ENCODE assay signal across 9 mouse cellular contexts in genomic region chr12:13129677-13130082, GRCm38 (mm10).
A peak's percentile ranks its signal among the peaks of the same experiment; 100 is the strongest.
DNase-seq lines count a peak whose midpoint lies in the region; ATAC-seq lines count a peak whose summit lies in the region.
"Had no signal": no experiment of that assay in that cellular context is flagged by ENCODE, and none has a peak within 500 bp of the region (broad histone marks: within the 10 kb centered on the region; RNA-seq: fewer than 3 reads in every experiment).

No protein-coding gene starts in this region.

- ATAC-seq in forebrain, embryonic 14.5 days = no peak

- no peaks in the 10 kb centered on the region for H3K9me3 ChIP-seq in forebrain, embryonic 14.5 days (replicated peaks; ENCODE audit: control insufficient read depth, low read length)
- H3K9me3 ChIP-seq: heart, embryonic 13.5 days had no signal

- no peak overlapping the region for H3K4me2 ChIP-seq in forebrain, embryonic 14.5 days (ENCODE audit: low read length)
- H3K4me2 ChIP-seq: heart, embryonic 13.5 days had no signal

- no peak overlapping the region for H3K9ac ChIP-seq in forebrain, embryonic 14.5 days (ENCODE audit: low read length)
- H3K9ac ChIP-seq: heart, embryonic 13.5 days had no signal

- H3K36me3 ChIP-seq in forebrain, embryonic 14.5 days (ENCODE audit: control insufficient read depth, insufficient read depth, low read length) = no peaks in the 10 kb centered on the region
- H3K36me3 ChIP-seq: heart, embryonic 13.5 days had no signal

- H3K4me3 ChIP-seq in forebrain, embryonic 14.5 days (ENCODE audit: low read depth, low read length) = no peak overlapping the region
- H3K4me3 ChIP-seq: heart, embryonic 13.5 days had no signal

- H3K4me1 ChIP-seq in forebrain, embryonic 14.5 days (ENCODE audit: control insufficient read depth, insufficient read depth, low read length) = no peaks in the 10 kb centered on the region

- H3K27ac ChIP-seq in forebrain, embryonic 14.5 days (ENCODE audit: low read depth, low read length) = no peak overlapping the region
- H3K27ac ChIP-seq: heart, embryonic 13.5 days had no signal

- intact Hi-C loops in heart, postnatal 25 days (cut with DNase I) = no loop called here

- WGBS in forebrain, embryonic 14.5 days = 82% methylated on average over 8 of the region's 8 CpGs

- no peaks in the 10 kb centered on the region for H3K27me3 ChIP-seq in forebrain, embryonic 14.5 days (replicated peaks; ENCODE audit: control insufficient read depth, insufficient read depth, low read length)
- H3K27me3 ChIP-seq: heart, embryonic 13.5 days had no signal

- peak; percentile 24 to 42 for DNase-seq in cerebellum, postnatal 10 days
- no peak for DNase-seq in cerebellum, adult 11 months
- DNase-seq in NIH3T3 (ENCODE audit: low read depth) = peak; percentile 36
- DNase-seq in heart, postnatal 25 days (ENCODE audit: low spot score) = peak; percentile 23
- DNase-seq in kidney, postnatal 4 days = peak; percentile 82 to 89
- no peak for DNase-seq in thymus, postnatal 25 days
- no peak for DNase-seq in forebrain, embryonic 14.5 days (ENCODE audit: low spot score)
- DNase-seq in left cerebral cortex, adult 18-20 months (ENCODE audit: low spot score in 2 of 2) = no peak

Comparison
In these comparisons a context has a peak if more than half of its experiments do, and no peak if none do; other contexts are left out.
1. DNase-seq: peak in cerebellum, postnatal 10 days (2 of 2), NIH3T3 (single experiment), heart, postnatal 25 days (single experiment) and kidney, postnatal 4 days (2 of 2); none in cerebellum, adult 11 months (single experiment), thymus, postnatal 25 days (single experiment), forebrain, embryonic 14.5 days (single experiment) and left cerebral cortex, adult 18-20 months (0 of 2).